Mouse (Mus musculus) MEL (cell line): Measurements from ENCODE around the gene Fyttd1. TPM values are rescaled to one million over a fixed set of nuclear protein-coding genes. Genes with fewer than 3 reads are reported as not detected.

Source experiments
- DNase-seq: peaks from one replicate; pipeline ENCODE4 v3.0.0; 2011; ENCODE audit warnings: low read depth, low spot score
- H3K27ac ChIP-seq: 2 replicates; pipeline ENCODE4 v1.5.1; 2012; ENCODE audit warnings: low read depth, mild to moderate bottlenecking, control low read depth, low read length, moderate library complexity; ENCODE audit not compliant: control insufficient read depth
- H3K27me3 ChIP-seq, 2 experiments: fragments of 150-350 bp in 1 of 2; sonication (generic) in 1 of 2; 2 replicates each; pipeline ENCODE4 v1.6.1; 2012; ENCODE audit warnings: low read length in 2 of 2, mild to moderate bottlenecking in 2 of 2, improper control_type of control experiment in 1 of 2, moderate library complexity in 1 of 2; ENCODE audit not compliant: insufficient read depth in 2 of 2, control insufficient read depth in 1 of 2
- H3K36me3 ChIP-seq, 2 experiments: 2 replicates each; pipeline ENCODE4 v1.6.1; 2012 to 2014; ENCODE audit warnings: low read length in 2 of 2, improper control_type of control experiment in 1 of 2, inconsistent platforms in 1 of 2, mild to moderate bottlenecking in 1 of 2; ENCODE audit not compliant: insufficient read depth in 2 of 2, control insufficient read depth in 1 of 2
- H3K4me1 ChIP-seq, 2 experiments: fragments of 150-350 bp in 1 of 2; sonication (generic) in 1 of 2; 2 replicates each; pipeline ENCODE4 v1.6.1; 2012; ENCODE audit warnings: low read length in 2 of 2, improper control_type of control experiment in 1 of 2, mild to moderate bottlenecking in 1 of 2; ENCODE audit not compliant: insufficient read depth in 2 of 2, control insufficient read depth in 1 of 2
- H3K4me3 ChIP-seq, 2 experiments: fragments of 150-350 bp in 1 of 2; sonication (generic) in 1 of 2; 2 replicates each; pipeline ENCODE4 v1.5.1; 2012; ENCODE audit warnings: low read depth in 2 of 2, low read length in 2 of 2, mild to moderate bottlenecking in 2 of 2, moderate library complexity in 2 of 2, control low read depth in 1 of 2, improper control_type of control experiment in 1 of 2; ENCODE audit not compliant: control insufficient read depth in 1 of 2, insufficient read depth in 1 of 2
- H3K79me2 ChIP-seq: 2 replicates; pipeline ENCODE4 v1.6.1; 2012; ENCODE audit warnings: mild to moderate bottlenecking, low read length, moderate library complexity; ENCODE audit not compliant: control insufficient read depth, poor library complexity, insufficient read depth
- H3K9ac ChIP-seq: 2 replicates; pipeline ENCODE4 v1.6.1; 2012; ENCODE audit warnings: low read depth, mild to moderate bottlenecking, control low read depth, low read length, moderate library complexity; ENCODE audit not compliant: control insufficient read depth, poor library complexity, severe bottlenecking
- H3K9me3 ChIP-seq: fragments of 150-350 bp; sonication (generic); replicated peaks from 2 replicates; pipeline ENCODE4 v1.6.1; 2012; ENCODE audit warnings: mild to moderate bottlenecking, low read length, improper control_type of control experiment, moderate library complexity; ENCODE audit not compliant: insufficient read depth
- CHD1 ChIP-seq: IDR thresholded peaks from 2 replicates; pipeline ENCODE4 v1.6.1; 2012; ENCODE audit warnings: low read depth, mild to moderate bottlenecking, inconsistent platforms, low read length, improper control_type of control experiment
- CTCF ChIP-seq, 3 experiments: IDR thresholded peaks in 2 of 3; conservative IDR thresholded peaks in 1 of 3; 2 replicates each; pipeline ENCODE4 v1.5.1; 2011 to 2012; ENCODE audit warnings: low read length in 3 of 3, low read depth in 2 of 3, mild to moderate bottlenecking in 2 of 3, improper control_type of control experiment in 1 of 3, inconsistent platforms in 1 of 3, mixed read lengths in 1 of 3, moderate library complexity in 1 of 3; ENCODE audit not compliant: control insufficient read depth in 1 of 3, insufficient read depth in 1 of 3, poor library complexity in 1 of 3, severe bottlenecking in 1 of 3
- ELF1 ChIP-seq: IDR thresholded peaks from 2 replicates; pipeline ENCODE4 v1.6.1; 2014; ENCODE audit warnings: low read depth, mild to moderate bottlenecking, inconsistent platforms, low read length, improper control_type of control experiment, moderate library complexity
- EP300 ChIP-seq, 2 experiments: IDR thresholded peaks; 2 replicates each; pipeline ENCODE4 v1.6.1; 2011; ENCODE audit warnings: improper control_type of control experiment in 2 of 2, low read length in 2 of 2, low read depth in 1 of 2, mild to moderate bottlenecking in 1 of 2
- ETS1 ChIP-seq: IDR thresholded peaks from 2 replicates; pipeline ENCODE4 v1.6.1; 2012; ENCODE audit warnings: low read depth, mild to moderate bottlenecking, inconsistent platforms, low read length, improper control_type of control experiment, moderate library complexity
- GATA1 ChIP-seq: IDR thresholded peaks from 2 replicates; pipeline ENCODE4 v1.6.1; 2011; ENCODE audit warnings: low read depth, low read length, improper control_type of control experiment
- HCFC1 ChIP-seq: IDR thresholded peaks from 2 replicates; pipeline ENCODE4 v1.6.1; 2012; ENCODE audit warnings: low read depth, mild to moderate bottlenecking, inconsistent platforms, low read length, improper control_type of control experiment, moderate library complexity
- JUND ChIP-seq: IDR thresholded peaks from 2 replicates; pipeline ENCODE4 v1.6.1; 2011; ENCODE audit warnings: low read depth, mild to moderate bottlenecking, improper control_type of control experiment, low read length
- MAX ChIP-seq: IDR thresholded peaks from 2 replicates; pipeline ENCODE4 v1.6.1; 2011; ENCODE audit warnings: low read length, improper control_type of control experiment
- MAZ ChIP-seq: IDR thresholded peaks from 2 replicates; pipeline ENCODE4 v1.6.1; 2012; ENCODE audit warnings: low read depth, mild to moderate bottlenecking, inconsistent platforms, low read length, improper control_type of control experiment
- MXI1 ChIP-seq: IDR thresholded peaks from 2 replicates; pipeline ENCODE4 v1.6.1; 2011; ENCODE audit warnings: mild to moderate bottlenecking, low read depth, low read length, improper control_type of control experiment
- NELFE ChIP-seq: IDR thresholded peaks from 2 replicates; pipeline ENCODE4 v1.6.1; 2011; ENCODE audit warnings: low read depth, low read length, improper control_type of control experiment
- NRF1 ChIP-seq: IDR thresholded peaks from 2 replicates; pipeline ENCODE4 v1.6.1; 2014; ENCODE audit warnings: low read depth, mild to moderate bottlenecking, inconsistent platforms, low read length, improper control_type of control experiment, moderate library complexity; ENCODE audit not compliant: poor library complexity, insufficient read depth, severe bottlenecking
- POLR2AphosphoS5 ChIP-seq: IDR thresholded peaks from 2 replicates; pipeline ENCODE4 v1.6.1; 2012; ENCODE audit warnings: low read depth, borderline replicate concordance, mild to moderate bottlenecking, inconsistent platforms, low read length, moderate library complexity, mixed read lengths
- TAL1 ChIP-seq: IDR thresholded peaks from 2 replicates; pipeline ENCODE4 v1.6.1; 2012; ENCODE audit warnings: mild to moderate bottlenecking, inconsistent platforms, low read length, moderate library complexity, mixed read lengths
- TCF12 ChIP-seq: IDR thresholded peaks from 2 replicates; pipeline ENCODE4 v1.6.1; 2014; ENCODE audit warnings: low read depth, mild to moderate bottlenecking, inconsistent platforms, low read length, improper control_type of control experiment, moderate library complexity
- USF1 ChIP-seq: IDR thresholded peaks from 2 replicates; pipeline ENCODE4 v1.6.1; 2014; ENCODE audit warnings: low read depth, mild to moderate bottlenecking, inconsistent platforms, low read length, improper control_type of control experiment, moderate library complexity
- ZC3H11A ChIP-seq: IDR thresholded peaks from 2 replicates; pipeline ENCODE4 v1.6.1; 2012; ENCODE audit warnings: low read depth, mild to moderate bottlenecking, inconsistent platforms, low read length, improper control_type of control experiment
- ZKSCAN1 ChIP-seq: IDR thresholded peaks from 2 replicates; pipeline ENCODE4 v1.6.1; 2012; ENCODE audit warnings: low read depth, mild to moderate bottlenecking, inconsistent platforms, low read length, improper control_type of control experiment, moderate library complexity
- ZMIZ1 ChIP-seq: IDR thresholded peaks from 2 replicates; pipeline ENCODE4 v1.6.1; 2012; ENCODE audit warnings: low read depth, mild to moderate bottlenecking, inconsistent platforms, low read length, improper control_type of control experiment, moderate library complexity
- polyA plus RNA-seq, 2 experiments: library from polyadenylated mRNA; stranded (reverse) in 1 of 2; unstranded in 1 of 2; fragments of >175 nt in 1 of 2; fragments of >200 nt in 1 of 2; gene quantifications; 2 replicates each; pipeline versions ENCODE4 v1.2.1 to v1.2.4; 2012; ENCODE audit warnings: low replicate concordance in 2 of 2, low read depth in 1 of 2; ENCODE audit not compliant: insufficient read length in 2 of 2, insufficient read depth in 1 of 2, missing spikeins in 1 of 2
- total RNA-seq: library from RNA; depleted of rRNA; stranded (reverse); fragments of 300-350 nt; gene quantifications from 2 replicates; pipeline ENCODE4 v1.2.3, GENCODE M21; 2012

Gene Fyttd1
- total and polyA plus RNA-seq, 3 experiments = 44.3 to 76.0 TPM; not detected in 1

DNA sequence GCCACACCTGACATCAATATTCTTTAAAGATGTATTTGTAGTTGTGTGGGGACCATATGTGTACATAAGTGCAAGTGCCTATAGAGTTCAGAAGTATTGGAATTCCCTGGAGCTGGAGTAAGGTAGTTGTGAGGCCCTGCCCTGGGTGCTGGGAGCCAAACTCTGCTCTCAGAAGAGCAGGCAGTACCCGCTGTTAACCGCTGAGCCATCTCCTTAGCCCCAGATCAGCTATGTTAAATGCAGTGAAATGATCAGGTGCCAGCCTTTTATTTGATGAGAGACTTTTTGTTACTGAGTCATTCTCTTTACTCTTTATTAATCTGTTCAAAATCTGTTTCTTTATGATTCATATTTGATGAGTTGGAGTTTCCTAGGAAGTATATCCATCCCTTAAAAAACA lies 52.6 kb downstream of the Fyttd1 start:
- Histone ChIP-seq H3K36me3 (no peaks in the 10 kb centered on the region; a peak in 1 of 4 replicates), H3K27me3 (no peaks in the 10 kb centered on the region), H3K4me3 (no peak overlapping the region), H3K4me1 (no peaks in the 10 kb centered on the region), H3K9ac (no peak overlapping the region), H3K9me3 (no peaks in the 10 kb centered on the region), H3K79me2 (peaks cover 16% of the 10 kb centered on the region), H3K27ac (no peak overlapping the region)
- no peak for DNase-seq
- TF ChIP-seq ZMIZ1 (no peak), USF1 (no peak), POLR2AphosphoS5 (no peak)

- Histone ChIP-seq H3K9ac (no peak overlapping the region), H3K27me3 (no peaks in the 10 kb centered on the region), H3K4me3 (no peak overlapping the region), H3K9me3 (no peaks in the 10 kb centered on the region), H3K27ac (no peak overlapping the region), H3K4me1 (peaks cover 4 to 6% of the 10 kb centered on the region in 2 experiments; a peak in 3 of 4 replicates), H3K79me2 (peaks cover 35% of the 10 kb centered on the region), H3K36me3 (peaks cover 0 to 10% of the 10 kb centered on the region in 2 experiments; a peak in 3 of 4 replicates)
- DNase-seq = no peak
- TF ChIP-seq CTCF (IDR thresholded peaks at IDR 0.05 in 2 of 3, conservative IDR thresholded peaks at IDR 0.05 in 1 of 3; ENCODE audit: control insufficient read depth in 1 of 3, insufficient read depth in 1 of 3, low read depth in 2 of 3, low read length in 3 of 3, poor library complexity in 1 of 3, severe bottlenecking in 1 of 3) (no peak), POLR2AphosphoS5 (no peak), EP300 (IDR thresholded peaks at IDR 0.05; ENCODE audit: low read depth in 1 of 2, low read length in 2 of 2) (no peak), ETS1 (no peak), MAX (no peak), HCFC1 (no peak), MXI1 (no peak), JUND (no peak)
Measured at GRCm38 (mm10) chr16:32934470-32934869, 57.2 kb downstream of the Fyttd1 start.

- peaks cover 0 to 10% of the 10 kb centered on the region in 2 experiments; a peak in 3 of 4 replicates for H3K36me3 ChIP-seq
- H3K4me3 ChIP-seq = no peak overlapping the region
- H3K9ac ChIP-seq = no peak overlapping the region
- no peak for DNase-seq
- no peaks in the 10 kb centered on the region for H3K27me3 ChIP-seq
- H3K27ac ChIP-seq = no peak overlapping the region
- H3K9me3 ChIP-seq = no peaks in the 10 kb centered on the region
- H3K79me2 ChIP-seq = peaks cover 31% of the 10 kb centered on the region
- no peak for TF ChIP-seq TCF12
- TF ChIP-seq CHD1 = no peak
- no peak for TF ChIP-seq ZMIZ1
- TF ChIP-seq ZC3H11A = no peak
- no peak for TF ChIP-seq ELF1
- no peak for TF ChIP-seq ZKSCAN1
- no peak for TF ChIP-seq MXI1
- no peak for TF ChIP-seq MAZ
- no peak for TF ChIP-seq NELFE
- TF ChIP-seq GATA1 = no peak
- no peak for TF ChIP-seq USF1
- no peak for TF ChIP-seq TAL1
- TF ChIP-seq NRF1 = no peak
- no peak for TF ChIP-seq JUND
- TF ChIP-seq, all 39 proteins: peak for 0
- H3K4me1 ChIP-seq = peaks cover 4 to 6% of the 10 kb centered on the region in 2 experiments; a peak in 3 of 4 replicates
Measured at GRCm38 (mm10) chr16:32935088-32935487, 57.8 kb downstream of the Fyttd1 start.
